Mouse (Mus musculus): ENCODE measurements at regions not wholly inside any gene's neighbourhood (a gene's known extent, or its start where the extent isn't known, plus 50 kb on each side); places are given as distances from the start of the nearest gene placed in this dataset.

DNA sequence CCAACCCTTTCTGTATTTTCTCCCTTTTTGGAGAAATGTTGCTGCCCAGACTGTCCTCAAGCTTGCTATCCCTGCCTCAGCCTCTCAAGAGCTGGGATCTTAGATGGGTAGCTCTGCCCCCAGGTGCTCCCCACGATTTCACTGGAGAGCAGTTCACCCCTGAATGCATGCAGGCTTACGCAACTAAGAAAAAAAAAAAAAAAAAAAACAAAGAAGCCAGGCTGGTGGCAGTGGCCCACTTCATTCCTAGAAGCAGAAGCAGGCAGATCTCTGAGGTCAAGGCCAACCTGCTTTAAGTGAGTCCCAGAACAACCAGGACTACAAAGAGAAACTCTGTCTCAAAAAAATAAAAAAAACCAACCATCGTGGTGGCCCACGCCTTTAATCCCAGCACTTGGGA is 51.2 kb upstream of the Fbxo11 start:
- DNase-seq (ENCODE audit: low read depth, low spot score) = no peak

- no peak for DNase-seq (ENCODE audit: low read depth, low spot score)
Observed at GRCm38 (mm10) chr17:88118714-88119113, 53.6 kb upstream of the Fbxo11 start.

GRCm38 (mm10) chr17:88123711-88124110 is 58.6 kb upstream of the Fbxo11 start:
- DNase-seq (ENCODE audit: low read depth, low spot score) = no peak

- DNase-seq (ENCODE audit: low read depth, low spot score) = no peak
Observed at GRCm38 (mm10) chr17:88127126-88127525, 62.0 kb upstream of the Fbxo11 start.

DNA sequence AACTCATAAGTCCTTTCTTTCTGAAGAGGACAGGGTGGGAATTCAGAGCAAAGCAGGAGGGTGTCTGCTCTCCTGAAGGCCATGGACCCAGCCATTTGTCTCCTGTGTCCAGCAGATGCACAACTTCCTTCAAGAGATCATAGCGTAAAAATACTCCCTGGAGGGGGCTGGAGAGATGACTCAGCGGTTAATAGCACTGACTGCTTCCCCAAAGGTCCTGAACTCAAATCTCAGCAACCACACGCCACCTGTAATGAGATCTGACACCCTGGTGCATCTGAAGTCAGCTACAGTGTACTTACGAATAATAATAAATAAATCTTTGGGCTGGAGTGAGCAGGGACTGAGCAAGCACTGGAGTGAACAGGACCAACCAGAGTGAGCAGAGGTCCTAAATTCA is 66.2 kb upstream of the Fbxo11 start:
- no peak for DNase-seq (ENCODE audit: low read depth, low spot score)

DNA sequence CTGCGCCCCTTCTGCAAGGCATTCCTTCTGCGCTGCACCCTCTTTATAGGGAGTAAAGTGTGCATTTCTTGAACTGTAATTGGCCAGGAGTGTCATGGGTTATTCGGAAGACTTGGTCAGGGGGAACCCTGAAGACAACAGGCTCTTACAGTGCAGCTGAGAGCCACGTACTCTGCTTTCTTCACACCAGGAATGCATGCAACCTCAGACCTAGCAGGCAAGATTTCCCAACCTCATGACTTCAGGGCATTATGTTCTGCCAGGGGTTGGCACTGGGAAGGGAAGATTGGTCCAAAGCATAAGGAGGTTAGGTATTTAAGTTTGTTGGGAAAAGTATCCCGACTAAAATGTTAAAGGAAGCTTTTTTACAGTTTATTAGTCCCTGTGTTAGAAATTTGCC is 66.9 kb upstream of the Fbxo11 start:
- DNase-seq (ENCODE audit: low read depth, low spot score) = no peak

DNA sequence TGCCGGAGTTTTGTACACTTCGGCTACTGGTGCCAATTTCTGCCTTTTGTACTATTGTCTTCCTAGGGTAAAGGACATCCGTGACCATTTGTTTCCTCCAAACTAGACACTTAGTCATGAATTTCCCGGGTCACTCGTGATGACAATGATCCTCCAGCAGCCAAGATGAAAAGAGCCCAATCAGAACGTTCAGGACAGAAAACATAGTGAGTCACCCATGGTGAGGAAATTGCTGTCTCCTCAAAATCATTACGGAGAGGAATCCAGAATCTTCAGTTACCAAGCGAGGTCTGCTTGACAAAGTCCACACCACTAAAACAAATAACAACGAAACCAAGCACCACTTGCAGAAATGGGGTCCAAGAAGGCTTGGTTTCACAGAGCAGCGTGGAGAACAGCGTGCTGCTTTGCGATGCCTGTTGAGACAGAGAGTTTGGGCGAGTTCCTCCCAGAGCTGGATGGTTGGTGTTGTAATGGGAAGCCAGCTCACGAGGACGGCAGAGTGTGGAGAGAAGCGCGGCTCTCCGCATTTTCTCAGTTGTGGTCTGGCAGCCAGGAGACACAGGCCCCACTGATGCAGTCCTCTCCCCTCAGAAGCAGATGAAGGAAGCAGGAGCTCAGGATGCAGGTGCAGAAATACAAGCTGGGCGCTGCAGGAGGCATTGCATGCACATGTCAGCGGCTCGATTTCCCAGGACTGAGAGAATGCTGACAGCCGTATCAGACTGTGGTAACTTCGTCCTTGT is 67.7 kb upstream of the Fbxo11 start:
- DNase-seq (ENCODE audit: low read depth, low spot score) = no peak

DNA sequence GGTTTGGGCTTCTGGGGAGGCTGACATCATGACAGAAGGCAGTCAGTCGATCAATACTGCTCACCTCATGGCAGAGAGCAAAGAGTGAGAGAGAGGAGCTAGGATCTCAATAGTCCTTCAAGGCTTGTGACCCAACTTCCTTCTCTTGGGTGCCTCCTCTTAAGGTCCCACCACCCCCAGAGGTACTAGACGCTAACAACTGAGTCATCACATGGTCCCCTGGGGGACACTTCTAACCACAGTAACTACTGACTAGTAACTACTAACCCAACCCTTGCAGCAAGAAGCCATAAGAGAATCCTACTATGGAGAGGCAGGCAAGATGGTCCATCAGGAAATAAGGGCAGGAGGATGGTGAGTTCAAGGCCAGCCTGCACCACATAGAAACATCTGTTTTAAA is 69.5 kb upstream of the Fbxo11 start:
- DNase-seq (ENCODE audit: low read depth, low spot score) = no peak

- DNase-seq (ENCODE audit: low read depth, low spot score) = no peak
Observed at GRCm38 (mm10) chr17:88141538-88141937, 76.4 kb upstream of the Fbxo11 start.

GRCm38 (mm10) chr17:88142003-88142402 is 76.9 kb upstream of the Fbxo11 start:
- DNase-seq (ENCODE audit: low read depth, low spot score) = no peak

DNA sequence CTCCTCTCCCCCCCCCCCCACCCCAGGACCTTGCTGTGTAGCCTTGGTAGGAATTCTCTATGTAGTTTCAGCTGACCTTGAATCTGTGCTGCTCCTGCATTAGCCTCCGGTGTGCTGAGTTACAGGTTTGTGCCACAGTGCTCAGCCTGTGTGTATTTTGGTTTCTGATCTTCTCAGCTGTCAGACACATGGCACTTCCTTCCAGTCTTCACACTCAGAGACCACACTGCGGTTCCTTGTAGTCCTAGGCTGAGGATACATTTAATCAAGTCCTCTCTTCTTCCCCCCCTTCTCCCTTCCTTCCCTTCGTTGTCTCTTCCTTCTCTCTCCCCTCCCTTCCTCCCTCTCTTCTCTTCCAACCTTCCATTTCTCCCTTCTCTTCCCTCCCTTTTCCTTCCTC is 77.7 kb upstream of the Fbxo11 start:
- no peak for DNase-seq (ENCODE audit: low read depth, low spot score)

- no peak for DNase-seq (ENCODE audit: low read depth, low spot score)
Observed at GRCm38 (mm10) chr17:88143378-88143943, 78.4 kb upstream of the Fbxo11 start.

GRCm38 (mm10) chr17:88158550-88158949 is 93.5 kb upstream of the Fbxo11 start:
- DNase-seq (ENCODE audit: low read depth, low spot score) = no peak

- no peak for DNase-seq (ENCODE audit: low read depth, low spot score)
Observed at GRCm38 (mm10) chr17:88159212-88159668, 94.1 kb upstream of the Fbxo11 start.

GRCm38 (mm10) chr17:88159851-88160676 is 95.0 kb upstream of the Fbxo11 start:
- no peak for DNase-seq (ENCODE audit: low read depth, low spot score)

GRCm38 (mm10) chr17:88160677-88161001 is 95.5 kb upstream of the Fbxo11 start:
- no peak for DNase-seq (ENCODE audit: low read depth, low spot score)

DNA sequence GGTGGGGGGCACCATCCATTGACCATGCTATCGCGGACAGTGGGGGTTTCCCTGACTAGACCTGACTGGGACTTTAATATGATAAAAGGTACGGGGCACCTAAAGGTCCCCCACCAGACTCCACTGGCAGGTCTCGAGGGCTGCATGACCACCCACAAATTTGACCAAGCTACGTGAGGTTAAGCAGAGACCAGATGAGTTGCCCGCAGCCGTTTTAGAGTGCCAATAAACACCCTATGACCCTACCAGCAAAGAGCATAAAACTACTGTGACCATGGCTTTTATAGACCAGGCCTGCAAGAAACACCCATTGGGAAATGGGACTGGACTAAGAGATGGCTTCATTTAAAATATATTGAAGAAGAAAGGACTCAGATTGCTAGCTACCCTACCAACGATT is 96.7 kb upstream of the Fbxo11 start:
- no peak for DNase-seq (ENCODE audit: low read depth, low spot score)

- DNase-seq (ENCODE audit: low read depth, low spot score) = no peak
Observed at GRCm38 (mm10) chr17:88164805-88165204, 99.7 kb upstream of the Fbxo11 start.

GRCm38 (mm10) chr17:88165811-88166210 is 100.7 kb upstream of the Fbxo11 start:
- DNase-seq (ENCODE audit: low read depth, low spot score) = no peak

- DNase-seq (ENCODE audit: low read depth, low spot score) = no peak
Observed at GRCm38 (mm10) chr17:88168262-88169096, 103.4 kb upstream of the Fbxo11 start.

DNA sequence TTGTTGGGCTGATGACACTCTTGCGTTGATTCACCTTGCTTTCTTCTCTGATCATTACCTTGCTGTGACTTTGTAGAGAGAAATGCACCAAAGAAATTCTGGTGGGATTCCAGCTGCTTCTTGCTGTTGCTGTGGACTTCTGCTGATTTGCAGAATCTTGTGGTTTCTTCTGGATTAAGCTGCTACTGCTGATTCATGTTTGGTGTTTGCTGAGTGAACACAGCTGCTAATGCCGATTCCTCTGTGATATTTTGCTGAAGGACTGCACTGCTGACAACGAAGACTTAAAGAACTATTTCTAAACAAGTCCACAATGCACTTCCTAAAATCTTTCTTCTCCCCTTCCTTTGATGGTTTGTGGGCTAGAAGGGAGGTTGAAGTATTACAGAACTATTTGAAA is 106.5 kb upstream of the Fbxo11 start:
- DNase-seq (ENCODE audit: low read depth, low spot score) = no peak
